Mouse (Mus musculus) heart, postnatal 0 days (tissue): ENCODE measurements around the gene Lins1.

Experiments
- CTCF ChIP-seq: IDR thresholded peaks from 2 replicates; pipeline ENCODE4 v1.5.1; 2016; ENCODE audit warnings: antibody characterized with exemption, control low read depth, low read depth
- EP300 ChIP-seq: IDR thresholded peaks from 2 replicates; pipeline ENCODE4 v1.6.1; 2016; ENCODE audit warnings: antibody characterized with exemption, low read depth

DNA sequence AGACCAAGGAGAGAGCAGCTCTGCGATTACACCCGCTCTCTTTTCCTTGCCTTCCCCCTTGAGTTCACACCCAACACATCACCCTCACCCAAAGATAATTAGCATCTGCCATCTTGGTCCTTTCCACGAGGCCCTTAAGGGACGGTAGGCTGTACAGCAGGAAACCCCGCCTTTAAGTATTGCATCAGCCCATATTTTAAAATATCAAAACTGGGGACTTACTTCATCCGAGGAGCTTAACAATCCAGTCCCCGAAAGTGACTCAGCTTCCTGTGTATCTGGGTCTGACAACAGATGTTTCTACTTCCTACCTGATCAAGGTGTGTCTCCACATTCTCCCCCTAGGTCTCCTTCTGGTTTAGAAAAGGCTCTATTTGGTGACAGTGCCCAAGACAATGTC is 65.9 kb downstream of the Lins1 start:
- TF ChIP-seq CTCF, result no peak
- no peak for TF ChIP-seq EP300
